Mouse (Mus musculus) yolk sac, embryonic 10.5 days (tissue): ENCODE measurements around the gene A930017K11Rik.

ENCODE experiments used
- DNase-seq: peaks from one replicate; pipeline ENCODE4 v3.0.0-alpha.2; 2017; ENCODE audit warnings: low spot score

Gene A930017K11Rik

GRCm38 (mm10) chr17:25925348-25925747 is 27.0 kb downstream of the A930017K11Rik start:
- no peak for DNase-seq

- no peak for DNase-seq
These were observed 30.2 kb downstream of the A930017K11Rik start for GRCm38 (mm10) chr17:25922120-25922519.

- DNase-seq = peak; percentile 100
These were observed 32.4 kb downstream of the A930017K11Rik start for GRCm38 (mm10) chr17:25919786-25920642.

GRCm38 (mm10) chr17:25919144-25919785 is 33.1 kb downstream of the A930017K11Rik start, which contains the start of gene Rab40c:
TSS of gene Rab40c (minus strand) at chr17:25919727.
- DNase-seq = no peak

- DNase-seq = no peak
These were observed 34.2 kb downstream of the A930017K11Rik start for GRCm38 (mm10) chr17:25918037-25918750.

GRCm38 (mm10) chr17:25916931-25917647 is 35.3 kb downstream of the A930017K11Rik start:
- DNase-seq = no peak

GRCm38 (mm10) chr17:25914295-25914694 is 38.1 kb downstream of the A930017K11Rik start:
- DNase-seq = no peak

- DNase-seq = no peak
These were observed 38.5 kb downstream of the A930017K11Rik start for GRCm38 (mm10) chr17:25913877-25914275.

- peak; percentile 12 for DNase-seq
These were observed 39.0 kb downstream of the A930017K11Rik start for GRCm38 (mm10) chr17:25913186-25913876.

- no peak for DNase-seq
These were observed 40.5 kb downstream of the A930017K11Rik start for GRCm38 (mm10) chr17:25911816-25912215.

- DNase-seq = no peak
These were observed 44.7 kb downstream of the A930017K11Rik start for GRCm38 (mm10) chr17:25907640-25908039.

- no peak for DNase-seq
These were observed 49.3 kb downstream of the A930017K11Rik start for GRCm38 (mm10) chr17:25903061-25903460.

- no peak for DNase-seq
These were observed 52.2 kb downstream of the A930017K11Rik start for GRCm38 (mm10) chr17:25900193-25900592.
